Mouse (Mus musculus) Muller cell, postnatal 12 days (primary cell): ENCODE measurements at regions not wholly inside any gene's neighbourhood (a gene's known extent, or its start where the extent isn't known, plus 50 kb on each side); places are given as distances from the start of the nearest gene placed in this dataset.
"Not testable (repeated sequence)": the region's sequence is repeated elsewhere in the genome, so short reads cannot be mapped to it uniquely, and the experiment has no call there.

Experiments used
- DNase-seq: peaks from one replicate; pipeline ENCODE4 v3.0.0-alpha.2; 2015; ENCODE audit errors: inconsistent ontology term

DNA sequence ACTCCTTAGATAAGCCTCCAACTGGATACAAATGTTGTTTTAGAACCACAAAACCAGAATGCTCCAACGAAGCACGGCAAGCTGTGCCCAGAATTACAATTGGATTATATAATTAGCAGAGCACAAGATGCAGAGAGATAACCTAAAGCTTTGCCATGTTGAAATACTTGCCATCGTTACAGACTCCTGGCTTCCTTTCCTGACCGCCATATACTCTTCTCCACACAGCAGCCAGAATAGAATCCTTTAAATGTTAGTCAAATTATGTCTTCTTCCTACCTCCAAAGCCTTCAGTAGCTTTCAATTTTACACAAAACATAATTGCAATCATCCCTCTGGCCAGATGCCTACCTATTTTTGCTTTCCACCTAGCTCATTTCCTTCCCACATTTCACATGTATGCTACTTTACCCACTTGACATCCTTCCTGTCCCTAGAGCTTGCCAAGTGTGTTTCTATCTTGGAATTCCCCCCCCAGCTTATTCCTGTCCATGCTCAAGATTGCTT, 52.8 kb upstream of the G2e3 start:
- DNase-seq: no peak

- DNase-seq: no peak
Measured at GRCm38 (mm10) chr12:51278358-51278757, 69.5 kb upstream of the G2e3 start.

GRCm38 (mm10) chr12:51275818-51276538, 71.9 kb upstream of the G2e3 start:
- peak; percentile 16 for DNase-seq

DNA sequence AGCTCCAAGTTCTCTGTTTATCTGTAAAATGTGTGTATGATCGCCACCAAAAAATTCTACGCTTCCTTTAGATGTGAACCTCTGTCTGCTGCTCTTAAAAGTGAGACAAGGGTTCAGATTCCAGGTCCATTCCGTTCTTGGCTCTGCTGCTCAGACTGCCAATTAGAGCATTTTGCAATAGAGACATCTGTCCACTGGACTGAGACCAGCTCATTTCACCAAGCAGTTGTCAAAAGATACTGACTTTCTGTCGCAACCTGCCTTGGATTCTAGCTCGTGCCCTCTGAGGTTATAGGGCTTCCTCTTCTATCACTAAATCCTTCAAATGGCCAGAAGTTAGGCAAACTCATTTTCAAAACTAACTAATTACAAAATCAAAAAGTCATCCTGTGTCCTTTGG, 74.4 kb upstream of the G2e3 start:
- no peak for DNase-seq

- DNase-seq: no peak
Measured at GRCm38 (mm10) chr12:51242839-51243238, 105.0 kb upstream of the G2e3 start.

- DNase-seq: no peak
Measured at GRCm38 (mm10) chr12:51241131-51241781, 106.6 kb upstream of the G2e3 start.

GRCm38 (mm10) chr12:51211691-51212090, 136.2 kb upstream of the G2e3 start:
- DNase-seq: no peak

DNA sequence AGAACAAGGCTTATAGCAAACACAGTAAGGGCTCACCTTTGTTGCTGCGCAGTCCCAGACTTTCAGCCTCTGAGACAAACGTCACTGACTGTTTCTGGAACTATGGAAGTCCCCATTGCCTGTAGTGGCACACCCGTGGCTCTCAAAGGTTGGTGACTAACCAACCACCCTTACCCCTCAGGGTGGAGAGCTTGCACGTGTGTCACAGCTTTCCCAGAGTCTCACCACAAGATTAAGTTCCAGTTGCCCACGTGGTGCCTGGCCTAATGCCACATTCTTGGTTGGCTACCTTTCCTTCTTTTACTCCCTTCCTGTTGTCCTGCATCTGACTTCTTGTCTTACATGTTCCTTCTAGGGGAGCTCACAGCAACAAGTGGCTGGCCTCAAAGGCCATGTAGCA, 151.6 kb upstream of the G2e3 start:
- no peak for DNase-seq

DNA sequence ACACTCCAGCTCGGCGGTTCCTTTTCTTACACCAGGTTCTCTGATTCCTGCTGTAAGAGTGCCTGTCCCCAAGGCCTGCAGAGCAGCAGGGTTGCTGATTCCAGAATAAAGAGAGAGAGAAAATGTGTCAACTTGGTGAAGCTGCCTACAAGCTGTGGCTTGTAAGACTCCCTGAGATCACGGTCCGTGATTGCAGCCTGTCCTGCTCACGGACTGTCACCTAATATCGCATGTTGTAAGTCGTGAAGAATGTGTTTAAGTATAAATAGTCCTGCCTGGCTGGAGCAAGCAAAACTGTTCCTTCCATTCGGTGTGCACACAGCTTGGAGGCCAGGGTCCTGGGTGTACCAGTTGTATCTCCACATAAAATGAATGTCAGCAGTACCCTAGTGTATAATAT, 152.7 kb upstream of the G2e3 start:
- no peak for DNase-seq

- DNase-seq: no peak
Measured at GRCm38 (mm10) chr12:51190754-51191153, 157.1 kb upstream of the G2e3 start.

GRCm38 (mm10) chr12:51190186-51190585, 157.7 kb upstream of the G2e3 start:
- DNase-seq: no peak

- DNase-seq: peak; percentile 54
Measured at GRCm38 (mm10) chr12:51188229-51188628, 159.6 kb upstream of the G2e3 start.

- no peak for DNase-seq
Measured at GRCm38 (mm10) chr12:51187726-51188125, 160.1 kb upstream of the G2e3 start.

- no peak for DNase-seq
Measured at GRCm38 (mm10) chr12:51185751-51186150, 162.1 kb upstream of the G2e3 start.

GRCm38 (mm10) chr12:51174906-51175756, 172.7 kb upstream of the G2e3 start:
- peak; percentile 44 for DNase-seq

GRCm38 (mm10) chr12:51165186-51165585, 182.7 kb upstream of the G2e3 start:
- no peak for DNase-seq

- DNase-seq: no peak
Measured at GRCm38 (mm10) chr12:51160995-51161394, 186.9 kb upstream of the G2e3 start.

GRCm38 (mm10) chr12:51160122-51160521, 187.7 kb upstream of the G2e3 start:
- no peak for DNase-seq

DNA sequence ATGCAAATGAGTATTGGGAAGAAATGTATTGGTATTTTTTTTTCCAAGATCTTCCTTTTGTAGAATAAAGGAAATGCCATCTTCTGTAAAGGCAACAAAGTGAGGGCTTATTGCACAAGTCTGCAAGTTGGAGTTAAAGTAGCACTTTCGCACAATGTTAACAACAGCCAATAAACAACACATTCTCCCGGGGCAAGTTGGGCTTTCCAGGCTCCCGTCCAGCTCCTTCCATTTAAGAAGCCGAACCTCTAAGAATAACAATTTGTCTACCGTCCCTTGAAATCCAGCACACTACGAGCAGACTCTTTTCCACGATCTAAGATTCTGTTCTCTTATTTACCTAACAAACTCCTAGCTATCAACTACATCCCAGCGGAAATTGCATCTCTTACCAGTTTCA, 199.9 kb upstream of the G2e3 start:
- DNase-seq: no peak

DNA sequence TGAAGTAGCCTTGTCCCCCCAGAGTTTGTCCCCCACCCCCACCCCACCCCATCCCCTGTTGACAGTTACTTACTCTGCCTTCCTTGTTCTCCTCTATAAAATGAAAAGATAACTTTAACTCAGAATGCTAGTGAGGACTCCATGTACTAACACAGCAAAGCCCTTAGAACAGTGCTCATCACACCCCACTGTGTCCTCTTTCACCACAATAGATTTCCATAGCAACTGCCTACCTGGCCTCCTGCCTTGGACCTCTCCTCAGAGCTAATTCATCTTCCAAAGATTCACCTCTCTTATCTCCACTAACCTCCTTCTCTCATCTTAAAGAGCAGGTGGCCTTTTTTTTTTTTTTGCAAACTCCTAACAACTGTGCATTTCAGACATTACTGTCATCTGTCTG, 204.0 kb upstream of the G2e3 start:
- DNase-seq: no peak

GRCm38 (mm10) chr12:51143196-51143595, 204.7 kb upstream of the G2e3 start:
- no peak for DNase-seq

DNA sequence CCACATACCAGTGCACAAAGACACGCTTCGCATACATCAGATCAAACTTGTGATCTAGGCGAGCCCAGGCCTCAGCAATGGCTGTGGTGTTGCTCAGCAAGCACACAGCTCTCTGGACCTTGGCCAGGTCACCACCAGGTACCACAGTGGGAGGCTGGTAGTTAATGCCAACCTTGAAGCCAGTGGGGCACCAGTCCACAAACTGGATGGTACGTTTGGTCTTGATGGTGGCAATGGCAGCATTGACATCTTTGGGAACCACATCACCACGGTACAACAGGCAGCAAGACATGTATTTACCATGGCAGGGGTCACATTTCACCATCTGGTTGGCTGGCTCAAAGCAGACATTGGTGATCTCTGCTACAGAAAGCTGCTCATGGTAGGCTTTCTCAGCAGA, 214.2 kb upstream of the G2e3 start:
- not testable (repeated sequence) for DNase-seq
